Mouse (Mus musculus) hindbrain, embryonic 11.5 days (tissue): ENCODE results near the gene Fbxo48. TPM values are rescaled to one million over a fixed set of nuclear protein-coding genes. Genes with fewer than 3 reads are reported as not detected.

Experiments used
- ATAC-seq: fragments of 200-750 bp; cut with Nextera tagmentation; 2 replicates; pipeline ENCODE4 v1.8.0; 2017; ENCODE audit warnings: mild to moderate bottlenecking, moderate TSS enrichment, moderate library complexity; ENCODE audit not compliant: low FRiP score
- DNase-seq: peaks from one replicate; pipeline ENCODE4 v3.0.0-alpha.2; 2015; ENCODE audit warnings: low spot score
- H3K27ac ChIP-seq: fragments of 300-500 bp; sonication (generic); 2 replicates; pipeline ENCODE4 v1.5.1; 2014; ENCODE audit warnings: mild to moderate bottlenecking, low read depth, low read length
- H3K27me3 ChIP-seq: fragments of 300-500 bp; sonication (generic); 2 replicates; pipeline ENCODE4 v1.6.1; 2014; ENCODE audit warnings: mild to moderate bottlenecking, low read length, moderate library complexity, mixed read lengths; ENCODE audit not compliant: control insufficient read depth, insufficient read depth
- H3K36me3 ChIP-seq: fragments of 300-500 bp; sonication (generic); 2 replicates; pipeline ENCODE4 v1.6.1; 2014; ENCODE audit warnings: mild to moderate bottlenecking, low read length, moderate library complexity, mixed read lengths; ENCODE audit not compliant: control insufficient read depth, insufficient read depth
- H3K4me1 ChIP-seq: fragments of 300-500 bp; sonication (generic); replicated peaks from 2 replicates; pipeline ENCODE4 v1.6.1; 2014; ENCODE audit warnings: low read length, mixed read lengths; ENCODE audit not compliant: control insufficient read depth, insufficient read depth
- H3K4me2 ChIP-seq: fragments of 300-500 bp; sonication (generic); replicated peaks from 2 replicates; pipeline ENCODE4 v1.6.1; 2014; ENCODE audit warnings: mild to moderate bottlenecking, low read depth, low read length
- H3K4me3 ChIP-seq: fragments of 300-500 bp; sonication (generic); 2 replicates; pipeline ENCODE4 v1.5.1; 2014; ENCODE audit warnings: low read depth, low read length
- H3K9ac ChIP-seq: fragments of 300-500 bp; sonication (generic); 2 replicates; pipeline ENCODE4 v1.6.1; 2014; ENCODE audit warnings: low read depth, low read length
- H3K9me3 ChIP-seq: fragments of 300-500 bp; sonication (generic); 2 replicates; pipeline ENCODE4 v1.6.1; 2016; ENCODE audit warnings: low read length; ENCODE audit not compliant: control insufficient read depth
- WGBS: fragments of 180-500 bp; shearing (Covaris S2); extraction: QIAGEN DNeasy Blood & Tissue Kit; methylation state at CpG from one replicate; pipeline ENCODE4 v1.1.7; 2014; 5-methylcytosine and 5-hydroxymethylcytosine counted together
- polyA plus RNA-seq: library from polyadenylated mRNA; unstranded; fragments of >200 nt; fragmentation: Nextera tagmentation; extraction: Ambion mirVana; gene quantifications from 2 replicates; pipeline ENCODE4 v1.2.1, GENCODE M21; 2014

Fbxo48 gene
- polyA plus RNA-seq, 1 experiment from 2014 or later, result 2.7 TPM

DNA sequence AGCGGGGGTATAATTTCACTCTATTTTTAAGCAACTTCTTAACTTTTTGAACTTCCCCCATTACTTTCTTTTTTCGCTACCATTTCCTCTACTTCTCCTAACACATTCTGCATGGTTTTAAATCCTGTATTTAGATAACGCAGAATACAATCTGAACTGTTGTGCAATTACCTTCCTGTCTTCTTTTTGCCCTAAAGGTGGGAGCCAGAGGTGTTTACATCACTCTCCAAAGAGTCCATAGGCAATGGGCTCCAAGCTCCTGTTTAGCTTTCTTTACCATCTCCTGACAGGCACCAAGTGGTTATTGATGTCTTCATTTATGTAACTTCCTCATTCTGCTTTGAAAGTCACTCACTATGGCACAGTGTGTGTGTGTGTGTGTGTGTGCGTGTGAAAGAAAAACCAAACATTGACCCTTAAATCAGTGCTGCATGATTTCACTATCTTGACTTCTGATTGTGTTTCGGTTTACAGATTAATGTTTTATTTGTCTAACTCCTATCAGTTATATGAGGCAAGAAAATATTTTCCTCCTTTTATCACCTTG is 27.1 kb downstream of the Fbxo48 start:
- Histone ChIP-seq H3K9me3 (no peaks in the 10 kb centered on the region), H3K36me3 (no peaks in the 10 kb centered on the region), H3K4me3 (no peak overlapping the region), H3K27ac (no peak overlapping the region), H3K9ac (no peak overlapping the region), H3K27me3 (no peaks in the 10 kb centered on the region), H3K4me1 (no peaks in the 10 kb centered on the region), H3K4me2 (no peak overlapping the region)
- no peak for ATAC-seq
- DNase-seq, result no peak
- 86% methylated on average over 5 of the region's 5 CpGs for WGBS

DNA sequence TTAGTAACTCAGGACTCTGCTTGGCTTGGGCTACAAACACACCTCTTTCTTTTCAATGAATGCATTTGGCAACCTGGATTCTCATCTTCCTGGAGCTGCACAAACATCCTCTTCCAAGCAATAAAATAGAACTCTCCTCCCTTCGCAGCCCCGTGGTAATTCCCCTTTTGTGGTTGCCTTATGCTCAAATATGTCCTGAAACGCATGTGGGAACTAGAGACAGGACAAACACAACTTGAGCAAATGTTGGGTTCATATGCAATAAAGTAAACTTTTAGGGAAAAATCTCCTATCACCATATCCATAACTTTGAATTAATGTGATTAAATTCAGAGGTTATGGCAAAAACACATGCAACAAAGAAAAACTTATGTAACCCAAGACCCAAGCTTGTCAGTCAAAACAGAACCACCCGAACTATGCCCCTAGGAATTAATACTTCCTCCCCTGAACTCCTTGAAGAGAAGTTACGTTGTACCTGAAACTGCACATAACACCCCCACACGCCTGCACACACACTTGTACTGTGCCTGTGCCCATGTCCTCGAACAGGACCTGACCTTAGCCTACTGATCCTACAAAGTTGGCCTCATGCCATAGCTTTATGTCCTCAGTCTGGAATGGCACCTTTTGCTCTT is 35.5 kb downstream of the Fbxo48 start:
- Histone ChIP-seq H3K4me3 (no peak overlapping the region), H3K27me3 (no peaks in the 10 kb centered on the region), H3K9me3 (no peaks in the 10 kb centered on the region), H3K9ac (no peak overlapping the region), H3K4me2 (no peak overlapping the region), H3K4me1 (no peaks in the 10 kb centered on the region), H3K36me3 (no peaks in the 10 kb centered on the region), H3K27ac (no peak overlapping the region)
- no peak for DNase-seq
- 89% methylated on average over 7 of the region's 7 CpGs for WGBS
- no peak for ATAC-seq

DNA sequence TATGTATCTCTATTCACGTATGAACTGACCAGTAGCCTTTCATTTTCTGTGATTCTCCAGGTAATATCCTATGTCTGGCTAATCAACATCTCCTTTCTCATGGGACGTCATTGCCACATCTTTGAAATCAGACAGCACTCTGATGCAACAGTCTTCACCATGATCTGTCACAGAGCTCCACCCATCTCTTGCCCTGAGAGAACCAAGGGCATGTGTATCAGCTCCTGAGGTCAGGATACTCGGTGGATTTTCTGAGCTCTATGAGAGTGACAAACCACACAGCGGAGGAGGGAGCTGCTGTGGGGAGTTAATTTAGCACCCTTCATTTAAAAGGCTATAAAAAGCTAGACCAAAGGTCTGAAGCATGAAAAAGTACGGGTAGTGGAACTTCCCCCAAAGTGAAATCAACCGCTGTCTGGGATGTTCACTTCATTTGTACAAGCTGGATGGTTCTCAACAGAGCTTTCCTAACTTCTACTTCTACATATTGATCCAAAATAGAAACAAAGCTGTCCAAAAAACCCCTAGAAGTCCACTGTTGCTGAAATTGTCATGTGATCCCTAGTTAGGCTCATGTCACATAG is 36.7 kb downstream of the Fbxo48 start:
- Histone ChIP-seq H3K4me1 (no peaks in the 10 kb centered on the region), H3K4me3 (no peak overlapping the region), H3K36me3 (no peaks in the 10 kb centered on the region), H3K27me3 (no peaks in the 10 kb centered on the region), H3K27ac (no peak overlapping the region), H3K9me3 (no peaks in the 10 kb centered on the region), H3K4me2 (no peak overlapping the region), H3K9ac (no peak overlapping the region)
- ATAC-seq, result no peak
- 90% methylated on average over 6 of the region's 6 CpGs for WGBS
- no peak for DNase-seq

DNA sequence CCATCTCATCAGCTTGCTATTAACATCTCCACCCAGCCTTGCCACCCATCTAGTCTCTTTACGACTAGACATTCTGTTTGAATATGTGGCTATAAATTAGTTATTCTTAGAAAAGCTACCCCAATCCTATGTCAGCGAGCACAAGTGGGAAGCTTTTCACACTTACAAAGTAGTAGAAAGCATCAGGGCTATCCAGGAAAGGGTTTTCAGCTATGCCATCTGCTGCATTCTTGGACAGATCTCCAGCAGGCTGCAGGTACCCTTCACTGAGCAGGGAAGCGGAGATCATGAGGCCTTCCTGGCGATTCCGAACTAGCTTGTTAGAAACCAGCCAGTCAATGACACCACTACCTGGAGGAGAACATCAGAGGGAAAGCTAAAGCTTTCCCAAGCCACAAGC is 38.7 kb downstream of the Fbxo48 start:
- no peak for ATAC-seq

DNA sequence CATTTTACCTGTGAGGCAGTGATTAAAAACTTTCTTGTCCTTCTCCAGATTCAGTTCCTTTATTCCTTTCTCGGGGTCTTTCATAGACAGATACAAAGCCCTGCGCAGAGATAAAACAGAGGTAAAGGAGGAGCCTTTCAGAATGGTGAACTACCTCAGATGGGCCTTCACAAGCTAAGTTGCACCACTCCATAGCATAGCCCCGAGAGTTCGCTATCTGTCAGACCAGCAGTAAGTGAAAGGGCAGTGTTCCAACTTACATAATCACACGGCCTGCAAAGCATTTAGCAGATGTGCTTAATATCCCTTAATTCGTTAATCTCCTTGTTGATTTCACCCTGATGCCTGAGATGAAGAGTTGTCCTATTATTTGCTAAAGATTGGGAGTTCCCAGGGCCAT is 41.7 kb downstream of the Fbxo48 start:
- no peak overlapping the region for H3K27ac ChIP-seq
- no peak overlapping the region for H3K4me2 ChIP-seq
- H3K27me3 ChIP-seq, result no peaks in the 10 kb centered on the region
- H3K9me3 ChIP-seq, result no peaks in the 10 kb centered on the region
- H3K4me3 ChIP-seq, result no peak overlapping the region
- no peaks in the 10 kb centered on the region for H3K4me1 ChIP-seq
- ATAC-seq (no peak), DNase-seq (no peak)
- no peaks in the 10 kb centered on the region for H3K36me3 ChIP-seq
- H3K9ac ChIP-seq, result no peak overlapping the region
- WGBS, result 86% methylated on average over 6 of the region's 6 CpGs

More for the DNA sequence above, 38.7 kb downstream of the Fbxo48 start:
- no peaks in the 10 kb centered on the region for H3K4me1 ChIP-seq
- no peak overlapping the region for H3K27ac ChIP-seq
- no peak overlapping the region for H3K4me3 ChIP-seq
- WGBS, result 87% methylated on average over 5 of the region's 5 CpGs
- no peaks in the 10 kb centered on the region for H3K9me3 ChIP-seq
- no peak for DNase-seq
- no peak overlapping the region for H3K9ac ChIP-seq
- no peaks in the 10 kb centered on the region for H3K27me3 ChIP-seq
- no peak overlapping the region for H3K4me2 ChIP-seq
- no peaks in the 10 kb centered on the region for H3K36me3 ChIP-seq

DNA sequence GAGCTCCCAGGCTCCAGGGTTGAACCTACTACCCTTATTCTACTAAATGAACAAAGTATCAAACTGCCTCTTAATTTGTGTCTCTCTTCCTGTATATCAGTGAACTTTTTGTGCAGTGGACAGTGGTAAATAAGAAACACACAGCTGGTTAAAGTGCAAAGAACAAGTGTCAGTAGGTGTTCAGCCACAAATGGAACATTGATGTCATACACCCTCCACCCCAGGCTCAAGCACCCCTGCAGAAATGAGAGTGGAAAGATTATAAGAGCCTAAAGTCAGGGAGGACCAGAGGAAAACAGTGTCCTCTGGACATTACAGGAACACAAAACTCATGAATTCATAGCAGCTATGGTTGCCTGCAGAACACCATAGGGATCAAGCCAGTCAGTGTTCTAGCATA is 45.6 kb downstream of the Fbxo48 start:
- Histone ChIP-seq H3K36me3 (no peaks in the 10 kb centered on the region), H3K27ac (no peak overlapping the region), H3K4me1 (no peaks in the 10 kb centered on the region), H3K27me3 (no peaks in the 10 kb centered on the region), H3K9ac (no peak overlapping the region), H3K4me3 (no peak overlapping the region), H3K4me2 (no peak overlapping the region), H3K9me3 (no peaks in the 10 kb centered on the region)
- ATAC-seq (no peak), DNase-seq (no peak)

DNA sequence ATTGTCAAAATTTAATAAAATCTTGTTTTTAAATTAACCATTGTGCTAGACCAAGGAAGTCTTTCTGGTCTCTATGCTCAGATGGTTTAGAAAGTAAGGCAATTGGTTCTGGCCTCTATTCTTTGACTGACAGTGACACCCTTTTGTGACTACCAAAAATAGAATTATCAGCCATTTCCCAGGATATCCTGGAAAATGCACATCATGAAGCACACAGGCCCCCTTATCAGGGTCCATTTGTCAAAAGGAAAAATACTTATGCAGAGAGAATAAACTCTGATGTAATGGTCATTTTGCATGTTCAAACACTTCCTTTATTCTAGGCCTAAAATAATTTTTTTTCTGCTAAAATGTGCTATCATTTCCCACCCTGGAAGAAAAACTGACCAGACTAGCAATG is 46.3 kb downstream of the Fbxo48 start:
- DNase-seq, result no peak
- Histone ChIP-seq H3K27me3 (no peaks in the 10 kb centered on the region), H3K4me2 (no peak overlapping the region), H3K4me3 (no peak overlapping the region), H3K9me3 (no peaks in the 10 kb centered on the region), H3K36me3 (no peaks in the 10 kb centered on the region), H3K27ac (no peak overlapping the region), H3K9ac (no peak overlapping the region), H3K4me1 (no peaks in the 10 kb centered on the region)
- no peak for ATAC-seq

DNA sequence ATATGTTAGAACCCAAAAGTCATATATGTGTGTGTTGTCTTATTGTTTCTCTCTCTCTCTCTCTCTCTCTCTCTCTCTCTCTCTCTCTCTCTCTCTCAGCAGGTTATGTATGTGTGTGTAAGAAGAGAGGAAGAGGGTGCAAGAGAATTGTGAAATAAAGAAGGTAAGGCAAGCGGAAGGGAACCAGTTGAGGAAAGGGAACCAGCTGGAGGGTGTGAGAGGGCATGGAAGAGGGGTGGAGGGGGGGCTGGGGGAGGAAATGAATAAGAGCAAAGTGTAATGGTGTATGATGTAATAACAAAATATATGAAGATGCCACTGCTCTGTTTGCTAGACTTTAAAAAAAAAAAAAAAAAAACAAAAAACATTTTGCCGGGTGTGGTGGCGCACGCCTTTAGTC is 48.2 kb downstream of the Fbxo48 start:
- 96% methylated on average over 4 of the region's 4 CpGs for WGBS
- H3K27ac ChIP-seq, result no peak overlapping the region
- no peak for ATAC-seq

DNA sequence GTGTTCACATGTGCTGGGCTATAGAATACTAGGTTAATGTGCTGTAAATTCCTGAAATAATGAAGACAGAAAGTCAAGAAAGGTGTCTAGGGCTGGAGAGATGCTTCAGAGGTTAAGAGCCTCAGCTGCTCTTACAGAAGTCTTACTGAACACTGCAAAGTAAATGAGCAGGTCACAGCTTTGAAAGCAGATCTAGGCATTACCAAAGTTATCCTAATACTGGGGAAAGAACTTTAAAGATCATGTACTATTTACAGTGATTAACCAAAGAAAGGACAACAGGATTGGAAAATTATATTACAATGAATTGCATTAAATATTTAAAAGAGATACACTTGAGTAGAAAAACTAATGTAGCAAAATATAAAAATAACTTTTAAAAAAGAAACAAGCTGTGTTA is 48.8 kb downstream of the Fbxo48 start:
- Histone ChIP-seq H3K9ac (no peak overlapping the region), H3K4me2 (no peak overlapping the region), H3K4me1 (no peaks in the 10 kb centered on the region), H3K27ac (no peak overlapping the region), H3K27me3 (no peaks in the 10 kb centered on the region), H3K4me3 (no peak overlapping the region), H3K9me3 (no peaks in the 10 kb centered on the region), H3K36me3 (no peaks in the 10 kb centered on the region)
- DNase-seq (no peak), ATAC-seq (no peak)

More for the DNA sequence above, 48.2 kb downstream of the Fbxo48 start:
- Histone ChIP-seq H3K27me3 (no peaks in the 10 kb centered on the region), H3K9me3 (no peaks in the 10 kb centered on the region), H3K4me1 (no peaks in the 10 kb centered on the region), H3K36me3 (no peaks in the 10 kb centered on the region), H3K4me3 (no peak overlapping the region), H3K4me2 (no peak overlapping the region), H3K9ac (no peak overlapping the region)
- DNase-seq, result no peak
